Mouse (Mus musculus) lung, postnatal 4 days (tissue): ENCODE results near the gene Ccpg1.

Experiments
- DNase-seq, 2 experiments: peaks; one replicate each; pipeline ENCODE4 v3.0.0; 2021

Ccpg1 gene

DNA sequence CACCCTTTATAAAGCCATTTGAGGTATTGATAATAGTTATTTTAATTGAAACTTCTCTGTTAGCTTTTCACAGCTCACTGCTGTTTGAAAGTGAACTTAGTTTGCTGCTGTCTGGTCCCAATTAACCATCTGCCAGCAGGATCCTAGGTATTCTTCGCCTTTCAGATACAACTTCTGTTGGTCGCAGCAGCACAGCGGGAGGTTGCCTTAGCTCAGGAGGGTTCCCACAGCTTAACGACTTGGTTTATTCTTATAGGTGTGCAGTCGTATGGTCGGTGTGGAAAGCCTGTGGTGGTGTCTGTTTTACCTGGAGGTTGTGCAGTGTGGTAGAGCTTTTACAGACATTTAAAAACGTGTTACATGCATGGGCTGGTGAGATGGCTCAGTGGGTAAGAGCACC, 11.6 kb downstream of the Ccpg1 start:
- DNase-seq: no peak

- DNase-seq: no peak
Observed at GRCm38 (mm10) chr9:73000487-73000886, 15.3 kb downstream of the Ccpg1 start.

DNA sequence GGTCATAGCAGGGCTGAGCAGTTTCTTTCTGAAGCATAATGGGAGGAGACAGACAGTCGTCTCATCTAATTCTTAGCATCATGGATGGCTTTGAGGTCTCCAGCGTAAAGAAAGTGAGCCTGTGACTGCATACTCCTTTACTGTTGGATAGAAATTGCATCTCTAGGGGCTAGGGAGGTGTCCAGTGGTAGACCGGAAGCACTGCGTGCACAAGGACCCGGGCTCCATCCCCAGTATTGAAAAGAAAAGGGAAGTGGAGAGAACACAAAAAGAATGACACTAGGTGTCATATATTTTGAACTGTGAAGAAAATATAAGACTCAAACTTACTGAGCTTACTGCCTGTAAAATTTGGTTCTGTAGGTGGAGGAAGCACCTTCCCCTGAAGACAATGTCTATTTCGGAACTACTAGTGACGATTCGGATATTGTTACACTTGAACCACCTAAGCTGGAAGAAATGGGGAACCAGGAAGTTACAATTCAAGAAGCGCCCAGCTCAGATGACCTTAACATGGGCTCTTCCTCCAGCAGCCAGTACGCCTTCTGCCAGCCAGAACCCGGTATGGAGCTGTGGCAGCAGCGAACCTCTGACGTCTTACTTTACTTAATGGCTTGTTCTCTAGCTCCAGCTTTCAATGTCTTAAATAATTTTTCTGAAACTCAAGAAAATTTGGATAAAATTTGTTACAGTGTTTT, 16.2 kb downstream of the Ccpg1 start:
- no peak for DNase-seq

DNA sequence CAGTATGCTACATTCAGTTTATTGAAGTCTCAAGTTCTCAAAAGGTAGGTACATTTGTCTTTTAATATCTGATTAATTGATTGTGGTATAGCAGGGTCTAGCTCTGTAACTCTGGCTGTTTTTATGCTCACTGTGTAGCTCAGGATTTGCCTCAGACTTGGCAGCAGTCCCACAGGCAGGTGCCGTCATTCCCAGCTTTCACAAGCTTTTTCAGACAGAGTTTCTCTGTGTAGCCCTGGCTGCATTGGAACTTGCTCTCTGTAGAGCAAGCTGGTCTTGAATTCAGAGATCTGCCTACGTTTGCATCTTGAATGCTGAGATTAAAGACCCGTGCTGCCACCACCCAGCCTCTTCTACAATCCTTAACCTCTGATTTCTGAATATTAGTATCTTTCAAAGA, 16.9 kb downstream of the Ccpg1 start:
- DNase-seq: no peak

DNA sequence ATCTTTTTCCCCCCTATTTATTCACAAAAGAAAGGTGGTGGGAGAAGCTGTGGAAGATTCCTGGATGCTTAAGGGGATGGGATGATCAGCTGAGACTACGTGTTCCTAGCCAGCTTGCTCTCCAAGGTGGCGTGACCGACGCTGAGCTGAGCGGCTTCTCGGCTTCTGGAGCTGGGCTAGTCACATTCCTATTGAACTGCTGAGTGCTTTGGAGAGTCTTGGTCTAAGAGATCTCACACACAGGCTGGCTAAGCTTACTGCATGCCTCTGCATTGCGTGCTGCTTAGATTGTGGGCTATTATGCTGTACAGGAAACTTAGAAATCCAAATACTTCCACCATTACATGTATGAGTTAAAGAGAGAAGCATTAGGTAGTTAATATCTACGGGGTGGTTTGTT, 18.8 kb downstream of the Ccpg1 start:
- peak in 1 of 2 experiments; percentile 42 for DNase-seq

GRCm38 (mm10) chr9:73005106-73005505, 19.9 kb downstream of the Ccpg1 start:
- no peak for DNase-seq

DNA sequence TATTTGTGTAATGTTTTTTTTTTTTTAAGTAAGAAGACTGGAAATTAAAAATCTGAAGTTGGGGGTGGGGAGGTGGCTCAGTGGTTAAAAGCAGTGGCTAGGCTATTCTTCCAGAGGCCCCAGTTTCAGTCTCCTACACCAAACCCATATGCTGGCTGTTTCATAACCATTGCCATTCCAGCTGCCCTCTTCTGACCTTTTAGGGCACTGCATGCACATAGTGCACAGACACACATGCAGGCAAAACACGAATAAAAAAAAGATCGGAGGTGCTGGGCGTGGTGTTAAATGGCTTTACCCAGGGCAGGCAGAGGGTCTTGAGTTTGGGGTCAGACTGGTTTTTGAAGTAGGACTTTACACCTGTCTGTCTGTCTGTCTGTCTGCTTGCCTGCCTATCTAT, 20.9 kb downstream of the Ccpg1 start:
- DNase-seq: peak in 1 of 2 experiments; percentile 12

- DNase-seq: no peak
Observed at GRCm38 (mm10) chr9:73008384-73008783, 23.2 kb downstream of the Ccpg1 start.

- no peak for DNase-seq
Observed at GRCm38 (mm10) chr9:73012629-73013028, 27.4 kb downstream of the Ccpg1 start.

GRCm38 (mm10) chr9:73014724-73015123, 29.5 kb downstream of the Ccpg1 start:
- no peak for DNase-seq

DNA sequence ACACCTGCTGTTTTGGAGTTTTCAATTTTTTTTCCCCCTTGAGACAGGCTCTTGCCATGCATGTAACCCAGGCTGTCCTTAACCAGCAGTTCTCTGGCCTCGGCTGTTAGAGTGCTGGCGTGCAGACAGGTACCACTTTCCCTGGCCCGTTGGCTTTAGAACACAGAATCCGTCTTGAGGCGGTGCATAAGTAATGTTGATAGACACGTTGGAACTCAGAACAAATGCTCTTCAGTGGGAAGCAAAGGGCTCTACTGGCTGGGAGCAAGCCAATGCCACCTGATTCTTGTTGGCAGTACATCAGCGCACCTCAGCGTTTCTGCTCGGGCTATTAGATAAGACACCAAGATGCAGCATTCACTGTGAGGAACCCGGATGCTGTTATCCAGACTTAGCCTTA, 34.6 kb downstream of the Ccpg1 start:
- DNase-seq: peak; percentile 23 to 61

- no peak for DNase-seq
Observed at GRCm38 (mm10) chr9:73020566-73021097, 35.4 kb downstream of the Ccpg1 start.

- no peak for DNase-seq
Observed at GRCm38 (mm10) chr9:73025818-73026636, 40.8 kb downstream of the Ccpg1 start.

- no peak for DNase-seq
Observed at GRCm38 (mm10) chr9:73030443-73030842, 45.2 kb downstream of the Ccpg1 start.

GRCm38 (mm10) chr9:73031421-73031820, 46.2 kb downstream of the Ccpg1 start:
- no peak for DNase-seq

DNA sequence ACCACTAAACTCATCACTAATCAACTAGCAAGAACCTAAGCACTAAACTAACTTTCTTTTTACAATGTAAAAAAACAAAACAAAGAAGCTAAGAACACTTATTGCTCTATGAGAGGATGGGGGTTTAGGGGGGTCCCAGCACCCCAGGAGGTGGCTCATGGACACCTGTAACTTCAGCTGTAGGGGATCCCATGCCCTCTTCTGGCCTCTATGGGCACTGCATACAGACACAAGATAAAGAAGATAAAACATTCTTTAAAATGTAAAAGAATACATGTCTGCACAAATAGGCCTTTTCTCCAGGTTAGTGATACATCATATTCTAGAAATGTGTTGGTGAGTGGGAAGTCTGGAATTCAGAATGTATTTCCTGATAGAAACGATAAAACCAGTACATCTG, 48.2 kb downstream of the Ccpg1 start:
- no peak for DNase-seq

- DNase-seq: peak; percentile 94
Observed at GRCm38 (mm10) chr9:73039222-73039945, 54.2 kb downstream of the Ccpg1 start.

DNA sequence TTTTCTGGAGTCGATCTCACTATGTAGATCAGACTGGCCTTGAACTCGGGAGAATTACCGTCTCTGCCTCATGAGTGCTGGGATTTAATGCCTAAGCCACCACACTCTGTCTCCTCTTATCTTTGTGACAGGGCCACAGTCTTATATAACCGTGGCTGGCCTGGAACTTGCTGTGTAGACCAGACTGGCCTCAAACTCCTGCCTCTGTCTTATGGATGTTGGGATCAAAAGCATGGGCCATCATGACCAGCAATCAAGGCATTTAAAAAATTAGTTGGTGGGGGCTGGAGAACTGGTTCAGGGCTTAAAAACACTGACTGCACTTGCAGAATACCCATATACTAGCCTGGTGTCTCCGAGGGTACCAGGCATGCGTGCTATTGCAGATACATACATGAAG, 54.9 kb downstream of the Ccpg1 start, which contains the start of gene Pigb:
Gene Pigb, minus strand, starts transcription at position 299 of the 400 bp plus-strand sequence.
- no peak for DNase-seq

- peak; percentile 81 to 91 for DNase-seq
Observed at GRCm38 (mm10) chr9:73044146-73045079, 59.2 kb downstream of the Ccpg1 start, which contains the start of gene Rab27a. Gene Rab27a (plus strand): TSS chr9:73044854.

- no peak for DNase-seq
Observed at GRCm38 (mm10) chr9:73045204-73045603, 60.0 kb downstream of the Ccpg1 start.

GRCm38 (mm10) chr9:73045711-73046110, 60.5 kb downstream of the Ccpg1 start:
- no peak for DNase-seq

DNA sequence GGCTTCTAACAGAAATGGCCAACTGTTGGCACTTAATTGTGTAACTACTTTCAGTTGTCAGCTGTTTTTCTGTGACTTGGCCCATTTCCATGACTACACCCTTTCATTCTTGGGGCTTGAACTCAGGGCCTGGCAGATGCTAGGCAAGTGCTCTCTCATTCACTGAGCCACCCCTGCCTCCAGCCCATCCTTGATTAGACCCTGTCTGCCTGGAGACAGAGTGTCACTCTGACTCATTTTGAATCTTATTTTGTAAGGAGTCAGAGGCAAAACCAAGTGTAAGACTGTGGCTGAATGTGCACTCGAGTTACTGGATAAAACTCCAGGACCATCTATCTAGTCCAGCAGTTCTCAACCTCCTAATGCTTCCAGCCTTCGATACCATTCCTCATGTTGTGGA, 62.7 kb downstream of the Ccpg1 start:
- no peak for DNase-seq
